Mouse (Mus musculus): ENCODE measurements around the gene Spsb1. TPM values are rescaled to one million over a fixed set of nuclear protein-coding genes. Genes with fewer than 3 reads are reported as not detected.

Gene Spsb1
- total and polyA plus RNA-seq, 2 experiments, result 0.91 to 0.92 TPM

- DNase-seq (ENCODE audit: extremely low read depth, low read depth, low spot score), result peak; percentile 60
- peaks cover 60% of the 10 kb centered on the region for H3K4me1 ChIP-seq (ENCODE audit: control insufficient read depth, insufficient read depth, low read length)
- H3K4me3 ChIP-seq (ENCODE audit: insufficient read depth, low read depth, low read length), result peak overlapping the region; percentile 71
- peak overlapping the region; percentile 83 for H3K27ac ChIP-seq (replicated peaks; ENCODE audit: insufficient read depth, low read depth, low read length)
- WGBS, result 42% methylated on average over 15 of the region's 15 CpGs
- TF ChIP-seq POLR2A (IDR thresholded peaks at IDR 0.05; ENCODE audit: extremely low read depth, insufficient read depth, low read length), result no peak
- no peak for TF ChIP-seq CTCF (IDR thresholded peaks at IDR 0.05; ENCODE audit: low read depth, low read length)
- peak overlapping the region; percentile 82 for H3K9ac ChIP-seq (ENCODE audit: low read depth, low read length)
- no peaks in the 10 kb centered on the region for H3K27me3 ChIP-seq (ENCODE audit: control insufficient read depth, insufficient read depth, low read length)
- H3K36me3 ChIP-seq (ENCODE audit: control insufficient read depth, insufficient read depth, low read length), result peaks cover 26% of the 10 kb centered on the region
- peaks cover 67% of the 10 kb centered on the region for H3K79me2 ChIP-seq (ENCODE audit: control insufficient read depth, insufficient read depth, low read length)
Measured at GRCm38 (mm10) chr4:149999931-150000555, 45.2 kb upstream of the Spsb1 start.

- 43% methylated on average over 9 of the region's 9 CpGs for WGBS
- TF ChIP-seq CTCF (IDR thresholded peaks at IDR 0.05; ENCODE audit: low read depth, low read length) (no peak), POLR2A (IDR thresholded peaks at IDR 0.05; ENCODE audit: extremely low read depth, insufficient read depth, low read length) (no peak)
- Histone ChIP-seq H3K36me3 (ENCODE audit: control insufficient read depth, insufficient read depth, low read length) (peaks cover 30% of the 10 kb centered on the region), H3K27ac (replicated peaks; ENCODE audit: insufficient read depth, low read depth, low read length) (peak overlapping the region; percentile 83; the same call in 1 of the 2 replicates), H3K4me3 (ENCODE audit: insufficient read depth, low read depth, low read length) (peak overlapping the region; percentile 44), H3K27me3 (ENCODE audit: control insufficient read depth, insufficient read depth, low read length) (no peaks in the 10 kb centered on the region), H3K9ac (ENCODE audit: low read depth, low read length) (peak overlapping the region; percentile 82), H3K79me2 (ENCODE audit: control insufficient read depth, insufficient read depth, low read length) (peaks cover 65% of the 10 kb centered on the region; the same call in 1 of the 2 replicates), H3K4me1 (ENCODE audit: control insufficient read depth, insufficient read depth, low read length) (peaks cover 58% of the 10 kb centered on the region)
- DNase-seq (ENCODE audit: extremely low read depth, low read depth, low spot score), result no peak
Measured at GRCm38 (mm10) chr4:149999510-149999900, 44.7 kb upstream of the Spsb1 start.

GRCm38 (mm10) chr4:149998786-149999509 is 44.1 kb upstream of the Spsb1 start:
- TF ChIP-seq CTCF (IDR thresholded peaks at IDR 0.05; ENCODE audit: low read depth, low read length) (no peak), POLR2A (IDR thresholded peaks at IDR 0.05; ENCODE audit: extremely low read depth, insufficient read depth, low read length) (no peak)
- Histone ChIP-seq H3K4me3 (ENCODE audit: insufficient read depth, low read depth, low read length) (peak overlapping the region; percentile 44), H3K79me2 (ENCODE audit: control insufficient read depth, insufficient read depth, low read length) (peaks cover 65% of the 10 kb centered on the region; the same call in 1 of the 2 replicates), H3K9ac (ENCODE audit: low read depth, low read length) (peak overlapping the region; percentile 82), H3K27ac (replicated peaks; ENCODE audit: insufficient read depth, low read depth, low read length) (peak overlapping the region; percentile 83; the same call in 1 of the 2 replicates), H3K4me1 (ENCODE audit: control insufficient read depth, insufficient read depth, low read length) (peaks cover 60% of the 10 kb centered on the region), H3K36me3 (ENCODE audit: control insufficient read depth, insufficient read depth, low read length) (peaks cover 33% of the 10 kb centered on the region), H3K27me3 (ENCODE audit: control insufficient read depth, insufficient read depth, low read length) (no peaks in the 10 kb centered on the region)
- DNase-seq (ENCODE audit: extremely low read depth, low read depth, low spot score), result peak; percentile 72
- WGBS, result 30% methylated on average over 14 of the region's 14 CpGs

GRCm38 (mm10) chr4:149997999-149998398 is 43.2 kb upstream of the Spsb1 start:
- Histone ChIP-seq H3K9ac (ENCODE audit: low read depth, low read length) (peak overlapping the region; percentile 35; the same call in 1 of the 2 replicates), H3K4me1 (ENCODE audit: control insufficient read depth, insufficient read depth, low read length) (peaks cover 61% of the 10 kb centered on the region), H3K27ac (replicated peaks; ENCODE audit: insufficient read depth, low read depth, low read length) (peak overlapping the region; percentile 58)

GRCm38 (mm10) chr4:149996440-149996839 is 41.6 kb upstream of the Spsb1 start:
- H3K4me1 ChIP-seq (ENCODE audit: control insufficient read depth, insufficient read depth, low read length), result peaks cover 75% of the 10 kb centered on the region
- peaks cover 48% of the 10 kb centered on the region for H3K36me3 ChIP-seq (ENCODE audit: control insufficient read depth, insufficient read depth, low read length)
- H3K27ac ChIP-seq (replicated peaks; ENCODE audit: insufficient read depth, low read depth, low read length), result peak overlapping the region; percentile 38
- peak overlapping the region; percentile 5; the same call in 1 of the 2 replicates for H3K9ac ChIP-seq (ENCODE audit: low read depth, low read length)
- whole genome bisulfite sequencing, result 19% methylated on average over 7 of the region's 7 CpGs
- H3K79me2 ChIP-seq (ENCODE audit: control insufficient read depth, insufficient read depth, low read length), result peaks cover 62% of the 10 kb centered on the region; the same call in 1 of the 2 replicates
- DNase-seq (ENCODE audit: extremely low read depth, low read depth, low spot score), result peak; percentile 58
- no peaks in the 10 kb centered on the region for H3K27me3 ChIP-seq (ENCODE audit: control insufficient read depth, insufficient read depth, low read length)
- H3K4me3 ChIP-seq (ENCODE audit: insufficient read depth, low read depth, low read length), result no peak overlapping the region
- TF ChIP-seq POLR2A (IDR thresholded peaks at IDR 0.05; ENCODE audit: extremely low read depth, insufficient read depth, low read length) (no peak), CTCF (IDR thresholded peaks at IDR 0.05; ENCODE audit: low read depth, low read length) (no peak)

More at GRCm38 (mm10) chr4:149997999-149998398, 43.2 kb upstream of the Spsb1 start:
- Histone ChIP-seq H3K4me3 (ENCODE audit: insufficient read depth, low read depth, low read length) (no peak overlapping the region), H3K36me3 (ENCODE audit: control insufficient read depth, insufficient read depth, low read length) (peaks cover 38% of the 10 kb centered on the region), H3K27me3 (ENCODE audit: control insufficient read depth, insufficient read depth, low read length) (no peaks in the 10 kb centered on the region), H3K79me2 (ENCODE audit: control insufficient read depth, insufficient read depth, low read length) (peaks cover 65% of the 10 kb centered on the region; the same call in 1 of the 2 replicates)
- no peak for TF ChIP-seq CTCF (IDR thresholded peaks at IDR 0.05; ENCODE audit: low read depth, low read length)
- no peak for TF ChIP-seq POLR2A (IDR thresholded peaks at IDR 0.05; ENCODE audit: extremely low read depth, insufficient read depth, low read length)
- DNase-seq (ENCODE audit: extremely low read depth, low read depth, low spot score), result peak; percentile 37
- 29% methylated on average over 10 of the region's 10 CpGs for WGBS

Data from liver, adult 2 months (tissue).